Mouse (Mus musculus) embryo, embryonic 10 days (tissue): ENCODE measurements at regions not wholly inside any gene's neighbourhood (a gene's known extent, or its start where the extent isn't known, plus 50 kb on each side); places are given as distances from the start of the nearest gene placed in this dataset.

Source experiments
- DNase-seq: peaks from one replicate; pipeline ENCODE4 v3.0.0-alpha.2; 2015; ENCODE audit warnings: low spot score

DNA sequence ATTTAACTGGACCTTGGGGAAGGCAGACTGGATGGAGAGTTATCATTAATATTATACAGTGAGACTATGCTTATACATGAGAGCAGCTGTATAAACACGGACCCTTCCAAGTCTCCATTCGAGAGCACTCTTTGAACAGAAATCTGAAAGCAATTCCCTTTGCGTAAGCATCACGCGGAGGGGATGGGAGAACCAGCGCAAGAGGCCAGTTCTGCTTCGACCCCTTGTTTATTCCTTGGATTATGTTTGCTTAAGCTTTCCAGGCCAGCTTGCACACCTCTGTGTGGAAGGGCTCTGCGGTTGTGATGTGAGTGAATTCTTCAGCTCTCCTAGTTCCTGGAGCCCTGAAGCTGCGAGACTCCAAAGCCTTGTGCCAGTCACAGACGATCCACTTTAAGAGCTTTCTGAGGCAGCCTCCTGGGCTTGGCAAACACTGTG lies 109.2 kb upstream of the Fbxo11 start:
- no peak for DNase-seq

DNA sequence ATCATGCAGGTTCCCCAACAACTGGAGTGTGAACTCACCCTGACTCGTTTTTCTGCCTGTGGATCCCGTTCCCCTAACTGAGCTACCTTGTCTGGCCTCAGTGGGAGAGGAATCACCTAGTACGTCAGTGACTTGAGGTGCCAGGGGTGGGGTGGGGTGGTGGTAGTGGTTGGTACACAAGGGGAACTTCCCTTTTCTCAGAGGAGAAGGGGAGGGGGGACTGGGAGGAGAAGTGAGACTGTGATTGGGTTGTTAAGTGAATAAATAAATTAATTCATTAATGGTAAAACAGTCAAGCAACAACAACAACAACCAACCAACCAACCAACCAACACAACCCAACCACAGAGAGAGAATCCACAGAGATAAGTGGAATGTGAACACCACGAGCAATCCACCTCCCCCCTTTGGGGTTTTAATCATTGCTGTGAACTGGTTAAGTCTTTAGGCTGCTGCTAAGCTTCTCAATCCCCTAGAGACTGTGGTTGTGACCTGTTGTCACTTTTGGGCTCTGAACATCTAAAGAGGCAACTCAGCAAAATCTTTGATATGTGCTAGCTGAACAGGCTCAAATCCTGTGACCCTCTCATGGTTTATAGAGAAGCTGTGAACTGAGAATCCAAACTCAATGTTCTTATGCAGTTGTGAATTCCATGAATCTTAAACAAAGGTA lies 111.0 kb upstream of the Fbxo11 start:
- DNase-seq: no peak

DNA sequence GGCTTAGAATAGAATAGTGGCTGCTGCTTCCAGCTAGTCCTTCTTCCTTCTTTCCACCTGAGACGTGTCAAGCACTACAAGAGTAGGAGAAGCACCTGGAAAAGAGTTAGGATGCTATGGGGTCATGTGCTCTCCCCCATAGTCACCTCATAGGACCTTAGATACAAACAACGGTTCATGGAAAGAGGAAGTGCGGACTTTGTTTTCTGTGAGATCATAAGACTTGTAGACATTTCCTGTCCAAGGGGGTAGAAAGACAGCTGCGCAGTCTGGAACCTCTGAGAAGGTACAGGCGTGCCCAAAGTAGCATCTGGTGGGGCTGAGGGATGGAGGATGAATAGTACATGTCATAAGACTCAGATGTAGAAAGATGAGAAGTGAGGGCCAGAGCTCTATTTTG lies 125.6 kb upstream of the Fbxo11 start:
- no peak for DNase-seq

DNA sequence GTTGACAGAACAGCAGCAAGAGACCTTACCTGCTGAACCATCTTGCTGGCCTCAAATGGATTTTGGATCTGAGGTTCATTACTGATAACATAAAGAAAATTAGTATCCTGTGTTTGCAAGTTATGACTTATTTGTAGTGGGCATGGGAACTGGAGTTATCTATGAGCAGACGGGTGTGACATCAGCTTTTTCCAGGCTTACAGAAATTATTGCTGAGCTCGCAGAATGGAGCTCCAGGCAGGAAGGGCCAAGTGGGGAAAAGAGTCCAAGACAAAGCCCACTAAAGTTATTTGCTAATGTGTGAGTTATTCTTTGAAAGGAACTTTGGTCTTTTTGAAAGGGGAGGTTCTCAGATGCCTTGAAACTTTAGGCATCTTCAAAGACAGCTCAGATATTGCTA lies 126.4 kb upstream of the Fbxo11 start:
- DNase-seq: no peak

DNA sequence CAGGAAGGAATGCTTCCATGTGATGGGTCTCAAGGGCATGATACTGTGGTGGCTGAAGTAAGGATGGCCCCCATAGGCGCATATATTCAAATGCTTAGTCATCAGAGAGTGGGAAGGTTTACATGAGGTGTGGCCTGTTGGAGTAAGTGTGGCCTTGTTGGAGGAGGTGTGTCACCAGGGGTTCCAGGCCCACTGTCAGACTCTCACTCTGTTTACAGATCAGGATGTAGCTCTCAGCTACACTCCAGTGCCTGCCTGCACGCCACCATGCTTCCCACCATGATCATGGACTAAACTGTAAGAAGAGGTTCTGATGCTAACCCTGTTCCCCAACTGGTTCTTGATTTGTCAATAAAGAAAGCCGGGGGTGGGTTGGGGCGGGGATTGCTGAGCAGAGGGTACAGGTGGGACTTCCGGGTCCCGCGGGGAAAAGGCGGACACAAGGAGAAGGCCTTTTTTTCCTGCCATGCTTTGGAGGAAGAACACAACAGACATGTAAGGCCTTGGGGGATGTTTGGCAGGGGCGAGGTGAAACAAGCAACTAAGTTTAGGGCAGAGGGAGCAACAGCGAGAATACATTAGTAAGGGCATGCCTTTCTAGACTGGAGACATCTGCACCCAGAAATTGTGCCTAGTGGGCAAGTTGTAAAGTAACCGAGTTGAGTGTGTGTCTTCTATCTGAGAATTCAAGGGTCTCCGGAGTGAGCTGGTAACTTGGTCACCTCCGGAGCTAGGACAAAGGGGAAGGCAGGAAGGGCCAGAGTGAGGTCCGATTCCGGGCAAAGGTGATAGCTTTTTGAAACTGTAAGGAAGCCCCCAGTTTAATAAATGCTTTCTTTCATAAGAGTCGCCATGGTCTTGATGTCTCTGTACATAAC lies 127.1 kb upstream of the Fbxo11 start:
- DNase-seq: no peak

DNA sequence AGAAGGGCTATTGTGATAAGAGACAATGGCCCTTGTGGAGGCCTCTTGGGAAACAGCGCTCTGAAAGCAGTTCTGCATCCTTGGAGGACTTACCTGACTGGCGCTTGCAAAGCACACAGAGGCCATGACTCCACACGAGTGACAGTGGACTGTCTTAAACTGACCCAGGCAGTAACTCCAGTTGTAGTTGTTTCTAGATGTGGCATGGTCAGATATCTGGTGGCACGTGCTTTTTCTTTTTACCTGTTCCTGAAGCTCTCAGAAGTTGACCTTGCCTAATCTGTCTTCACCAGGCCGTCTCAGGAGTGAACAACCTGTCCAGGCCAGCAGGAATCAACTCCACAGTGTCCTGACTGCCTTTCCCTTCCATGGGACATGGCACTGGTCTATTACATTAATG lies 129.6 kb upstream of the Fbxo11 start:
- DNase-seq: no peak

DNA sequence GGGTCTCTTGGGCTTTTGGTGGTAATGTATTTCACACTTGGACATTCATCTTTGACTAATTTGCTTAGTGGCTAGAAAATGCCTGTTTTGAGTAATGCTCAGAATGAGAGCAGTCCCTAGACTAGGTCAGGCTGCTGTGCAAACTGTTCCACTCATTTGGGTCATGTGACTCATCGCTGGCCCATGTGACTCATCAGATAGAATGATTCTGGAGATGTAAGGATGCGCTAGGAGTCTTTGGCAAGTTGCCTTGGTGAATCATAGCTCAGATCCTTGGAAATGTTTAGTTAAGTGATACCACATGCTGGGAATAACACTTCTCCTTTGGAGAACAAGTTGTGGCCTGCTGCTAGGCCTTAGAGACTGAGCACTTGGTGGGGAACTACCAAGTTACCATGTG lies 130.2 kb upstream of the Fbxo11 start:
- no peak for DNase-seq

DNA sequence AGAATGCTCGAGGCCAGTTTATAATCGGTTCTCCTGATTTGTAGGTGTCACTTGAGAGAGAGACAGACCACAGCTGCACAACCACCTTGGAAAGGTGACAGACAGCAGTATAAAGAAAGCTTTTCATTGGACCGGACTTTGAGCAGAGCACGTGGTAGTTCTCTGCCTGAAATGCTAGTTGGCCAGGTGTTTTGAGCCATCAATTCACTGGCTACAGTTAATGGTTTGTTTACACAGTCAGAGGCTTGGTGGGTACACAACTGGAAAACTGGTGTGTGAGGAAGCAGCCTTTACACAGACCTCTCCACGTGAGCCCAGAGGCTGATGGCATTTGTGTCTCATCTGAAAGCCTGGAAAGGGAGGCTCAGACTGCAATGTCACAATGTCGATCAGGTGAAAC lies 130.8 kb upstream of the Fbxo11 start:
- DNase-seq: no peak

DNA sequence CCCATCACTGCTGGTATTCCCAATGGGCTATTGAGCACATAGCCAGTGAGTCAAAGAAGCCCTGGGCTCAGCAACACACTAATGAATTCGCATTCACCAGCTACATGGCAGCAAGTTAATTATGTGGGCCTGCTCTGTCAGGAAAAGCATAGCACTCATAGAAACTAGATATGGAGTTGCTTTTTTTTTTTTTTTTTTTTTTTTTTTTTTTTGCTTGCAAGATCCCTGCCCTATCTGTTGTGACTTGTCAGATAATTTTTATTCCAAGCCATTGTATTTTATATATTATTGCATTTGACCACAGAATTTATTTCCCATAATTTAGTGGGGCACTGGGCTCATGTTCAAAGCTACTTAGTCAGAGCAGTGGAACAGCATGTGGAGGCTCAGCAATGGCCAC lies 131.2 kb upstream of the Fbxo11 start:
- DNase-seq: no peak

DNA sequence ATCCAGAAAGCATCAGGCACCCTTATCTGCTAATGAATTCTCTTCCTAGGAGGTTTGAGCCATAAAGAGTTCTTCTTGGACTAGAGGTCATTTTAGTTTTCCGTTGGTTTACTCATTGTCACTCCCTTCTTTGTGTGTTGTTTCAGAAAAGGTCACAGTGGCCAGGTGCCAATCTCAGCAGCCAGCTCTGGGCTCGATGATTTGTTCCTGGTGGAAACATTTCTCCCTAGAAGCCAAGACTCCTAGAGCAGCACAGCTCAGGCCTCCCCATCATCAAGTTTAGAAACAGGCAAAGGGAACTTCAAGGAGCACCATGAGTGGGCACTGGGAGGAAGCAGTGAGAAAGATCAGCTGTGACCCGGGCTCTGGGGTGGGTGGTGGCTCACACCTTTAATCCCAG lies 132.3 kb upstream of the Fbxo11 start:
- DNase-seq: no peak

DNA sequence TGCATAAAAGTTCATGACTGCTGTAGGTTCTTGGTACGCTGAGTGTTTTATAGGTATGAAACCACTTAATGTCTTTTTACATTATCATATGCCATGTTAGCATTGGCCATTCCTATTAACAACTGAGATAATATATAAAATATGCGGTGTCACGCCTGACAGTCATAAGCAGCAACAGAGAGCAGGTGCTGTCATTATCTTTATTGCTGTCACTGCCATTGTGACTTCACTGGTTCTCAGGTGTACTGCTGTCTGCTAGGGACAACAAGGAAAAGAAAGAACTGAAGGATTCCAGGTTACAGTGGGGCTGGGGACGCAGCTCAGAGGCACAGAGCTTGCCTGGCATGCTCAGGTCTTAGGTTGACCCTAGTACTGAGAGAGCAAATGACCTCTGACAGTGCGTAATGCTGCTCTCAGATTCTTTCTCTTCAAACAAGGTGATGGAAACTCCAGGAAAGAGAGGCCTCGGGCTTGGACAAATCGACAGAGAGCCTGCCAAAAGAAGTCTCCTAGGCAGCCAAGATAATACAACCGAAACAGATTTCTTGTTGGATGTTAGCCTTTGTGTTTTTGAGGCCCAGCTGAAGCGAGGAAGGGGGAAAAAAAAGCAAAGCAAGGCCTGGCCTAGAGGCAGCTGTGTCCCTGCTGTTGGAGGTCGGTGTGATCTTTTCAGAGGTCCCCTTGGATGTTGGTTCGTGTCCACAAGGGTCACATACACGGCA lies 136.3 kb upstream of the Fbxo11 start:
- DNase-seq: no peak

DNA sequence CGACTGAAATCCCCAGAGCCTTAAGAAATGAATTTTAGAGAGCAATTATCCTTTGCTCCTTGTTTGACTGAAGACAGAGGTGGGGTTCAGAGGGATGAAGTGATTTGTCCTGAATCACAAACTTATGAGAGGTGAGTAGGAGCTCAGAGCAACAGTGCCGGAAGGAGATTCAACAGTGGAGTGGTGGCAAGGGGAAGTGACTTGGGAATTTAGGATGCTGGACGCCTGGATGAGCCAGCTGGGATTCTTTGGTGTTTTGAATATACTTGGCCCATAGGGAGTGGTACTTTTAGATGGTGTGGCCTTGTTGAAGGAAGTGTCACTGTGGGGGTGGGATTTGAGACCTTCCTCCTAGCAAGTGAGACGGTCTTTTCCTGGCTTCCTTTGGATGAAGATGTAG lies 137.1 kb upstream of the Fbxo11 start:
- no peak for DNase-seq

DNA sequence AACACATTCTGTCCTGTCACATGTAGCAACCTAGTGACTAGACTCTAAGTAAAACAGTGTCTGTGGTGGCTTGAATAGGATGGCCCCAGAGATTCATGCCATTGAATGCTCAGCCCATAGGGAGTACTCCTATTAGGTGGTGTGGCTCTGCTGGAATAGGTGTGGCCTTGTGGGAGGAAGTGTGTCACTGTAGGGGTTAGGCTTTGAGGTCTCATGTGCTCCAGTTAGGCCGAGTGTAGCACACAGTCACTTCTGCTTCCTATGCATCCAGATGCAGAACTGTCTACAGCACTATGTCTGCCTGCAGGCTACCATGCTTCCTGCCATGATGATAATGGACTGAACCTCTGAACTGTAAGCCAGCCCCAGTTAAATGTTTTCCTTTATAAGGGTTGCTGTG lies 144.5 kb upstream of the Fbxo11 start:
- DNase-seq: no peak

DNA sequence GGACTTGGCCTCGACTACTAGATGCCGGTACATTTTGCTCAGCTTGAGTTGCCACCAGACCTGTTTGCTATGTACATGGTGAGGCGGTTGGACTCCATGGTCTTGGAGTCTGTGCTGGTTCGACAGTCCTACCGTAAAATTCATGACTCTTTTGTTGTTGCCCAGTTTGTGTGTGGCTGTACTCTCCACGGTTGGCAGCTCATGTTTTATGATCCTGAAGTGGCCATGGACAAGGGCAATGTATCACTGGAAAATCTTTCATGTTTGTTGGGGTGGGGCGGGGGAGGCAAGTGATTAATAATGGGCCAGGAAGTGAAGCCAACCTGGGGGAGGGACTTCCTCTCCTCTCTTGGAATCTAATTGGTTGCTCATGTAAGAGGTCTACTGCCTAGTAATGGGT lies 147.0 kb upstream of the Fbxo11 start:
- DNase-seq: no peak

DNA sequence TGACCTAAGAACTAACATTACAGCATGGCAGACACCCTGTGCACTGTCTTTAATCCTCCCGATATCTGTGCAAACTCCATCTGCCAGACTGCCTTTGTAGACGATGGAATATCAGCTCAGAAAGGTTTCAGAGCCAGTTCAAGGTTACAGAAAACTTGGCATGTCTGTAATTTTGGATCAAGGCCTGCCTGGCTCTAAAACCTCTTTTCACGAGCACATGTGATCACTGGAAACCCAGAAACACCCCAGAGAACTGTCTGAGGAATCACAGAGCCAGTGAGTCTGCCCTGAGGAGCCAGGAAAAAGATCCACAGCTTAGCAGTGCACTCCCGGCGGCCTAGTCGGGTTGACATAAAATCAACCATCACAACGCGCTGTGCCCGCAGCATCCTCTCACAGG lies 149.7 kb upstream of the Fbxo11 start:
- DNase-seq: no peak

DNA sequence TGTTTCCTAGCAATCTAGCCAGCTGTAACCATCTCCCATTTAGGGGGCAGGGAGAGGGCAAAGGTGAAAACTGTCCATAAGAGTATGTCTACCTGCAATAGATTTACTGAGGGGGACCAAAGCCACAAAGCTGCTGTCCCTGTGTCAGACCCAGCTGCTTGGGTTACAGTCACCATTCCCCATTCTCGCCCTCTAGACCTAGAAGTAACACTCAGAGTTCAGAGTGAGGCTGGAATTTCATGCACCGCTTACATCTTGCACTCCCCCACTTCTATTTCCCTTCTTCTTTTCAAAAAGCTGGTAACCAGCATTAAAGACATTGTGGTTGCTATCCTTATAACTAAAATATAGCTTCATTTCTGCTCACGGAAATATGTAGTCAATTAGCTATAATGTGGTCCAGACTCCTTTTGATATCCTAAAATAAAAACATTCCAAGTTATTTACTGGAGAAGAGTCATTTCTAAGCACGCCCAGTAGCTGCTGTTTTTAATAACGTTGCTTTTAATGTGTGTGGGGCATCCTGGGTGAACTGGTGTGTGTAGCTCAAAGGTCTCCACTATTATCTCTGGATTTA lies 157.4 kb upstream of the Fbxo11 start:
- no peak for DNase-seq

DNA sequence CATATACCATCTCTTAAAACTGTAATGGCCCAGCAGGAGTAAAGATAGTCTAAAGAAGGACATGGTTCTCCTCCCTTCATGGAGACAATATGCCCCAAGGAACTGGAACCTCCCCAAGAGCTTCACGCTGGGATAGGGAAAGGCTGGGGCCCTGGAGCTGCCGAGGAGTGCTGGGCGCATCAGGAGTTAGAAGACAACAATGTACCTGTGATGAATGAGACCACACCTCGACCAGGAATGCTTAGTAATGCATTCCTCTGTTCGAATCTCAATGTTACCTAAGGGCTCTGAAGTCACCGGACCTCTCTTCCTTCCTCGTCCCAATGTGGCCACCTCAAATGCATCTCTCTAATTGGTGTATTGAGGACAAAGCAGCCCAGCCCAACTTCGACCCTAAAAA lies 175.4 kb upstream of the Fbxo11 start:
- no peak for DNase-seq

DNA sequence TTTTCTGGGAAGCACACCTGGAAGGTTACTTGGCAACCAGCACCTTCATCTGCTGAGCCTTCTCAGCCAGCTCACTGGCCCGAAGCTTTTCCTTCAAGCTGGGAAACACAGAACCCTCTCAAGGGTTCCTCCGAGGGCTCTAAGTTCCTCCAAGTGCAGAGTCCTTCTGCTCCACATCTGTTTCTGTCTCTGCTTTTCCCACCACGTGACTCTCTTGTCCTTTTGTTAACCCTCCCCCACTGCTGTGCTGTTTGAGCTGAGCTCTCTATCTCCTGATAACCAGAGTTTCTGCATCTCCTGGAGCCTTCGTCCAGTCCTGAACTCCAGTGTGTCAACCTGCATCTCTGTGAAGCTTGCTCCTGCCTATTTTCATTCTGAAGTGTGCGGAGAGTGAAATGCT lies 183.5 kb upstream of the Fbxo11 start:
- DNase-seq: no peak

DNA sequence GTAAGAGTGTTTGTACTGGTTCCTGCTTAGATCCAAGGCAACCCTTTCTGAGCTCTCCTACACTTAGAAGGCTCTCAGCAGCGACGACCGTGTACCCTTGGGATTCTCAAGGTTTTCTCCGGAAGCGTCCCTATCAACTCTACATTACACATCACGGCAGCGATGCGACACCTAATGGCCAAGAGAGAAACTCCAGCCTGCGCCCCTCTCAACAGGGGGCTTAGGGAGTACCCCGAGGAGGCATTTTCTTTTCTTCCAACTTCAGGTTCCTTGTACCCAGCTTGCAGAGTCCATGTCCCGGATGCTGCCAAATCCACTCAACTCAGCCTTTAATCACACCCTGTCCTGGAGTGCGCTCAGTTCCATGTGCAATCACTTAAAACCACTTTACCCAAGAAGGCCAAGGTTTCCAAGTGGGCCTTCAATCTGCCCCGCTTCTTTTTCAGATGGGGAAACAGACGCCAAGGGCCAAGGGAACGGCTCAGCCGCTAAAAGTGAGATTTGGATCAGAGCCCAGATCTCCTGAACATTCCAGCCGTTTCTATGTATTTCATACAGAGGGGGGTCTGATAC lies 186.9 kb upstream of the Fbxo11 start:
- DNase-seq: peak; percentile 89

DNA sequence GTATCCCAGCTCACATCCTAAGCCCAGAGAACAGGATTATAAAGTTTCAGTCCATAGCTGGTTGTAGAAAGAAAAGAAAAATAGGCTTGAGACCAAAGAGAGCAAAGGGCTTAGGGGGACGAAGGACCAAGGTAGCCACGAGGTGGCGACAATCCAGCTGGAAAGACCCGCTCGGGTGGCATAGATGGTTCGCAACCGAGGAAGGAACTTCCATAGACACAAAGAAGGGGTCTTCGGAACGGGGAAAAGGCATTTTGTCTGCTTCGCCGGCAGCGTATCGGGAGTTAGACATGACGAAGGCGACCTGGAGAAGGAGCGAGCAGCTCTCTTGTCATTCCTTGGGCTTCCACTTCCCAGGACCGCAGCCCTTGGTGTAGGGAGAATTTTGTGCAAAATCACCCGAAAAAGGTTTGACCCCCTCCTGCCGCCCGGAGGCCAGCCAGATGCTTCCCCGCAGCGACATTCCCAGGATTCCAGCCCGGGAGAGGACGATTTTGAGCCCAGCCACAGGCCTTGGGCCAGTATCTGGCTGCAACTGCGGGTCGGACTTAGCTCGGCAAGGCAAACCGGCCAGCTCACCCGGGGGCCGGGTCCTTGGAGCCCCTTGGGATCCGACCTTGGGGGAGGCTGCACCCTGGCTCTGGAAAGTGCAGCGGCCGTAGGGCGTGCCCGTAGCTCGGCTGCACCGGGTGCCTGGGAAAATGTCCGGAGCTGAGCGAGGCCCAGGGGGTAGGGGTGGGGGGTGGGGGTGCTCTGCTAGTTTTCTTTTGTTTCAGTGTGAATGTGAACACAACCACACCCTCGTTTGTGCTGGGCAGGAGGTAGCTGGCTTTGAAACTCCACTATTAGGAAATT lies 184.5 kb upstream of the Foxn2 start:
- peak; percentile 94 for DNase-seq
